Mouse (Mus musculus) intestine, embryonic 14.5 days (tissue): ENCODE measurements around the gene Rac3. TPM values are rescaled to one million over a fixed set of nuclear protein-coding genes. Genes with fewer than 3 reads are reported as not detected.
A peak's percentile ranks its signal among the peaks of the same experiment; 100 is the strongest.
"Not testable (repeated sequence)": the region's sequence is repeated elsewhere in the genome, so short reads cannot be mapped to it uniquely, and the experiment has no call there.

Experiments
- ATAC-seq: fragments of 200-750 bp; cut with Nextera tagmentation; replicated peaks from 2 replicates; pipeline ENCODE4 v1.8.0; 2017; ENCODE audit warnings: low read depth, moderate number of reproducible peaks, moderate TSS enrichment, moderate library complexity; ENCODE audit not compliant: low FRiP score, low TSS enrichment
- DNase-seq: peaks from one replicate; pipeline ENCODE4 v3.0.0-alpha.2; 2018; ENCODE audit warnings: low spot score
- H3K27ac ChIP-seq: fragments of 300-500 bp; sonication (generic); 2 replicates; pipeline ENCODE4 v1.5.1; 2014; ENCODE audit warnings: low read depth, mild to moderate bottlenecking, control low read depth
- H3K27me3 ChIP-seq: fragments of 300-500 bp; sonication (generic); replicated peaks from 2 replicates; pipeline ENCODE4 v1.6.1; 2014; ENCODE audit warnings: low read length, control low read depth; ENCODE audit not compliant: control insufficient read depth, insufficient read depth
- H3K36me3 ChIP-seq: fragments of 300-500 bp; sonication (generic); 2 replicates; pipeline ENCODE4 v1.6.1; 2014; ENCODE audit warnings: low read length, control low read depth; ENCODE audit not compliant: control insufficient read depth, insufficient read depth
- H3K4me1 ChIP-seq: fragments of 300-500 bp; sonication (generic); replicated peaks from 2 replicates; pipeline ENCODE4 v1.6.1; 2014; ENCODE audit warnings: low read length, control low read depth, mixed read lengths; ENCODE audit not compliant: control insufficient read depth, insufficient read depth
- H3K4me2 ChIP-seq: fragments of 300-500 bp; sonication (generic); 2 replicates; pipeline ENCODE4 v1.6.1; 2014; ENCODE audit warnings: low read length
- H3K4me3 ChIP-seq: fragments of 300-500 bp; sonication (generic); 2 replicates; pipeline ENCODE4 v1.5.1; 2014; ENCODE audit warnings: low read depth, low read length, control low read depth, mixed read lengths
- H3K9ac ChIP-seq: fragments of 300-500 bp; sonication (generic); 2 replicates; pipeline ENCODE4 v1.6.1; 2014; ENCODE audit warnings: mild to moderate bottlenecking, low read length
- H3K9me3 ChIP-seq: fragments of 300-500 bp; sonication (generic); 2 replicates; pipeline ENCODE4 v1.6.1; 2016; ENCODE audit warnings: low read length, control low read depth; ENCODE audit not compliant: control insufficient read depth
- WGBS: fragments of 180-500 bp; shearing (Covaris S2); extraction: QIAGEN DNeasy Blood & Tissue Kit; methylation state at CpG from one replicate; pipeline ENCODE4 v1.1.7; 2014; 5-methylcytosine and 5-hydroxymethylcytosine counted together
- polyA plus RNA-seq: library from polyadenylated mRNA; unstranded; fragments of >200 nt; fragmentation: Nextera tagmentation; extraction: Ambion mirVana; gene quantifications from 2 replicates; pipeline ENCODE4 v1.2.1, GENCODE M21; 2014

Rac3 gene
- polyA plus RNA-seq, 1 experiment from 2014 or later, result 10.2 TPM

DNA sequence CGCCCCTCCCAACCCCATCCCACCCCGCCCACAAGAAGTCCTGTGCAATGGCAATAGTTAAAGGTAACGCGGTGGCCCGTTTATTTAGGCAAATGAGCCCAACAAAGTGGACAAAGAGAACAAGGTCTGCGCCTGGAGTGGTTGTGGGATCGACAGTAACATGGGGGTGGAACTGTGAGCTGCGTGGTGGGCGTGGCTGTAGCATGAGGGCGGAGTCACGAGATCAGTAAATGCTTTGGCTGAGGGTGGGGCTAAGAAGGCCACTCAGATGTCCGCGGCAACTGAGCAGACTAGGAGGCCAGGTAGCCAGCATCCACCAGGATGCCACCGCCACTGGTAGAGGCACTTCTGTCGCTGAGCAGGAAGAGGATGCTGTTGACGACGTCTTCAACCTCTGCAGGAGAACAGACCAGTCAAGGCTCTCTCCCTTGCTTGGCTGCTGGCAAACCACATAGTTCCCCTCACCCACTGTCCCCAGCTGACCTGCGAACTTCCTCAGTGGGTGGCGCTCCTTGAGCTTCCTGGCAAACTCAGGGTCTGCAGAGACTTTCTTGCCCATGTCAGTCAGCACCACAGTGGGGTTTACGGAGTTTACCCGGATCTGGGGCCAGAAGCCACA lies 8.3 kb downstream of the Rac3 start:
- not testable (repeated sequence) for H3K27me3 ChIP-seq, H3K9ac ChIP-seq, H3K4me1 ChIP-seq, H3K36me3 ChIP-seq, H3K9me3 ChIP-seq, H3K27ac ChIP-seq, H3K4me3 ChIP-seq, DNase-seq
- 1% methylated on average over 17 of the region's 21 CpGs for WGBS
- H3K4me2 ChIP-seq, result peak overlapping the region; percentile 31
- peak; percentile 29; the same call in 1 of the 2 replicates for ATAC-seq

DNA sequence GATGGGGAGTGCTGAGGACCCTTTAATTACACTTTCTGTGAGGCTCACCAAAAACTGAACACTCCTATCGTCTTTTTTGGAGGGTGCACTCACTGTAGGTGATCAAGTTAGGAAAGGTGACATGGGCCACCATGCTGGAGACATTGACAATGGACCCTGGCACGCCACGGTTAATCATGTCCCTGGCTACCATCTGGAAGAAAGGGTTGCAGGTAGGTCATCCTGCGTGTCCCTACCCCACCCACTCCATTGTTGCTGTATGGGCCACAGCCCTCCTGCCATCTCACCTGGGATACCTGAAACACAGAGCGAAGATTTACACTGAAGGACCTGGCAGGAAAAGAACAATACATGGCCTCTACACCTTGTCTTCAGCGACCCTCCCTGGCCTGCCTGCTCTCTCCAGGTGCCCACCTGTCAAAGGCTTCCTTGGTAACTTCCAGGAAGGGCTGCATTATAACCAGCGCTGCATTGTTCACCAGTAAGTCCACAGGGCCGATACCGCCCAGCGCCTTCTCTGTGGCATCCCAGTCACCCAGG lies 9.1 kb downstream of the Rac3 start:
- no peaks in the 10 kb centered on the region for H3K36me3 ChIP-seq
- peaks cover 6% of the 10 kb centered on the region; the same call in 1 of the 2 replicates for H3K4me1 ChIP-seq
- no peaks in the 10 kb centered on the region for H3K9me3 ChIP-seq
- no peak overlapping the region for H3K4me2 ChIP-seq
- ATAC-seq (no peak), DNase-seq (no peak)
- no peaks in the 10 kb centered on the region for H3K27me3 ChIP-seq
- H3K9ac ChIP-seq, result no peak overlapping the region
- WGBS, result 90% methylated on average over 10 of the region's 10 CpGs
- H3K4me3 ChIP-seq, result no peak overlapping the region
- H3K27ac ChIP-seq, result no peak overlapping the region

DNA sequence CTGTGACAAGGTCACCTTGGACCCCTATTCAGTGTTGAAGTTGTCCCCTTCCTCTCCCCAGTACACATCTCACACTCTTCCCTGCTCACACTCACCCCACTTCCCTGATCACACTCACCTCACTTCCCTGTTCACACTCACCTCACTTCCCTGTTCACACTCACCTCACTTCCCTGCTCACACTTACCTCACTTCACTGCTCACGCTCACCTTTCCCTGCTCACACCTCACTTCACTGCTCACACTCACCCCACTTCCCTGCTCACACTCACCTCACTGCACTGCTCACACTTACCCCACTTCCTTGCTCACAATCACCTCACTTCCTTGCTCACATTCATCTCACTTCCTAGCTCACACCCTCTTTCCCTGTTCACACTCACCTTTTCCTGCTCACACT lies 10.1 kb downstream of the Rac3 start:
- 93% methylated on average over 1 of the region's 1 CpGs for WGBS
- Histone ChIP-seq H3K9me3 (no peaks in the 10 kb centered on the region), H3K9ac (no peak overlapping the region), H3K27me3 (no peaks in the 10 kb centered on the region), H3K4me2 (no peak overlapping the region), H3K36me3 (no peaks in the 10 kb centered on the region), H3K4me1 (peaks cover 5% of the 10 kb centered on the region; the same call in 1 of the 2 replicates), H3K4me3 (no peak overlapping the region), H3K27ac (no peak overlapping the region)
- no peak for DNase-seq
- no peak for ATAC-seq

DNA sequence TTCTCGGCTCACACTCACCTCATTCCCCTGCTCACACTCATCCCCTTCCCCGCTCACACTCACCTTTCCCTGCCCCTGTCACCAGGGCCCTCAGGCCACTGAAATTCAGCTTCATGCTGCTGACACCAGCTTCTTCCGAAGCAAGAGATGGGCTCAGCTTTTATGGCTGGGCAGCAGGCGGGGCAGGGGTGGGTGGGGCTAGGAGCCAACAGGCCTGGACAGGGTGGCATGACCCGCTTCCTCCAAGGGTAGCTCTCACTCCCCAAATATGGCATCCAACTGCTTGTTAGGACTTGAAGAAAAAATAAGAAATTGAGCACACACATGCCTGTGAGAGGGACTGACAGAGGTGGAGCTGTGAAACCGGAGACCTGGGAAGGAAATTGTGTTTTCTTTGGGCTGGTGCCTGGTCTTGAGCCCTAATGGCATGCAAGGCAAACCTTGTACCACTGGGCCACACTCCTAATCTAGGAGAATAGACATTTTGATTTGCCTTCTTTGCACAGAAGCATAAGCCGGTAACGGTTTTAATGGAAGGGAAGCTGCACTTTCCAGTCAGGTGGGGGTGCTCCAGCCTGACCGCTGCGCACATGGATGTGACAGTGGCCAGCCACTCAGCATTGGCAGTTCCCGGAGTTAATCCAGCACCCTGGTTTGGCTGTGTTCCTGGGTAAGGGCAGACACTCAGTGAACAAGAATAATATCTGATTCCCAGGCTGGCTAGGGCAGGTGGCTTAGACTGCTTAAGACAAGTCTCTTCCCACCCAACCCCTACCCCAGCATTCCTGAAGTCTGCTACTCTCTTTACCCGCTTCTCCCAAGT lies 10.8 kb downstream of the Rac3 start, which contains the start of gene Cbr2:
Gene Cbr2, minus strand, starts transcription at position 257 of the 823 bp plus-strand sequence.
- no peak within 1 kb of the TSS for H3K27ac ChIP-seq

DNA sequence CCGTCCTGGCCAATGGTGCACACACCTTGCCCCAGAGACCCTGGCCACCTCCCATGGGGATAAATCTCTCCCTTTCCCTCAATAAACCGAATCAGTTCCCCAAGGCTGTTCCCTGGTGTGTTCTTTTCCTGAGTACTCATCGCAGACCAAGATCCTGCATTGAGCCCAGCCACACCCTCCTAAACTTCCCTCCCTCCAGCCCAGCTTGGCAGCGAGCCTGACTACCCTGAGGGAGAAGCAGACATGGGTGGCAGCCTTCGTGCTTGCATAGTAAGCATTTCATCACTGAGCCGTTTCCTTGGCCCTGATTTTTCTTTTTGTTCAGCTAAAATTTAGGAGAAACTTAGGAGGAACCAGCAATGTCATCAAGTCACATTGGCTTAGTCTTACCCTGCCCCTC lies 12.3 kb downstream of the Rac3 start:
- Histone ChIP-seq H3K4me3 (no peak overlapping the region), H3K27ac (no peak overlapping the region), H3K9me3 (no peaks in the 10 kb centered on the region), H3K36me3 (no peaks in the 10 kb centered on the region), H3K9ac (no peak overlapping the region), H3K4me1 (no peaks in the 10 kb centered on the region), H3K4me2 (no peak overlapping the region), H3K27me3 (no peaks in the 10 kb centered on the region)
- ATAC-seq (no peak), DNase-seq (no peak)
- WGBS, result 54% methylated on average over 6 of the region's 6 CpGs

More for the DNA sequence above, 10.8 kb downstream of the Rac3 start, which contains the start of gene Cbr2:
- no peak for DNase-seq
- Histone ChIP-seq H3K9me3 (no peaks in the 10 kb centered on the region), H3K9ac (no peak within 1 kb of the TSS), H3K4me3 (no peak within 1 kb of the TSS), H3K4me2 (no peak within 1 kb of the TSS), H3K36me3 (no peaks in the 10 kb centered on the region), H3K27me3 (no peaks in the 10 kb centered on the region), H3K4me1 (no peaks in the 10 kb centered on the region)
- 72% methylated on average over 12 of the region's 12 CpGs for WGBS
- ATAC-seq, result no peak

DNA sequence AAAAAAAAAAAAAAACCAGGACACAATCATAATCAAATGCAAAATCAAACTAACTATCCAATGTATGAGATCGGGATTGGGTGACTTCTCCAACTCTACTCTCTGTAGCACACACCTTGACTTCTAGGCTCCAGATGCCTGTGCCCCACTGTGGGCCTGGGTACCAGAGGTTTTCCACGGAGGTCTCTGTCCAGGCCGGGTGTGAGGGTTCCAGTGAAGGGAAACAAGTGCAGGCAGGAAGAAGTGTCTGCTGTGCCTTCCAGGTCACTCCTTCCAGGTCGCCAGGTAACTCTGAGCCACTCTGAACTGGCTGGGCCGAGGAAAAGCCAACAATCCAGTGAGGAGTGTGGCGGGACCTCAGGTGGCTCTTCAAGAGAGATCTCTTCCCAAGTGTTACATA lies 15.2 kb downstream of the Rac3 start:
- no peaks in the 10 kb centered on the region for H3K36me3 ChIP-seq
- no peaks in the 10 kb centered on the region for H3K27me3 ChIP-seq
- no peak overlapping the region for H3K9ac ChIP-seq
- H3K4me1 ChIP-seq, result no peaks in the 10 kb centered on the region
- no peak overlapping the region for H3K4me2 ChIP-seq
- DNase-seq (no peak), ATAC-seq (no peak)
- H3K27ac ChIP-seq, result no peak overlapping the region
- 74% methylated on average over 6 of the region's 6 CpGs for WGBS
- no peak overlapping the region for H3K4me3 ChIP-seq
- H3K9me3 ChIP-seq, result no peaks in the 10 kb centered on the region

DNA sequence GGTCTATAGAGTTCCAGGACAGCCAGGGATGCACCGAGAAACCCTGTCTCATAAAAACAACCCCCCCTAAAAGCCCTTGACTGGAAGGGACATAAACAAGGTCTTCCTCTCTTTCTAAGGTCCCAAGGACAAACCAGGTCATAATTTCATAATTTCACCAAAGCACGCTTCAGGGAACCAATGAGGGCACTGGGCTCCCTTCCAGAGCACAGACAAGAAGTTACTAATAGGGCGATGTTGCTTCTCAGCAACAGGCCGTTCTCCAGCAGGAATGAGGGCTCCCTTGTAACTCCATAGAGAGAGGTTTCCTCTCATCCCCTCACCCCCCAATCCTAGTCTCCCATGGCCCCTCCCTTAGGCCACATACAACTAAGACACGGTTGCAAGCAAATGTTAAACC lies 19.7 kb downstream of the Rac3 start:
- Histone ChIP-seq H3K27me3 (no peaks in the 10 kb centered on the region), H3K4me2 (no peak overlapping the region), H3K9ac (no peak overlapping the region), H3K9me3 (no peaks in the 10 kb centered on the region), H3K27ac (no peak overlapping the region), H3K36me3 (no peaks in the 10 kb centered on the region), H3K4me1 (no peaks in the 10 kb centered on the region), H3K4me3 (no peak overlapping the region)
- no peak for DNase-seq
- 88% methylated on average over 5 of the region's 5 CpGs for WGBS
- ATAC-seq, result no peak

DNA sequence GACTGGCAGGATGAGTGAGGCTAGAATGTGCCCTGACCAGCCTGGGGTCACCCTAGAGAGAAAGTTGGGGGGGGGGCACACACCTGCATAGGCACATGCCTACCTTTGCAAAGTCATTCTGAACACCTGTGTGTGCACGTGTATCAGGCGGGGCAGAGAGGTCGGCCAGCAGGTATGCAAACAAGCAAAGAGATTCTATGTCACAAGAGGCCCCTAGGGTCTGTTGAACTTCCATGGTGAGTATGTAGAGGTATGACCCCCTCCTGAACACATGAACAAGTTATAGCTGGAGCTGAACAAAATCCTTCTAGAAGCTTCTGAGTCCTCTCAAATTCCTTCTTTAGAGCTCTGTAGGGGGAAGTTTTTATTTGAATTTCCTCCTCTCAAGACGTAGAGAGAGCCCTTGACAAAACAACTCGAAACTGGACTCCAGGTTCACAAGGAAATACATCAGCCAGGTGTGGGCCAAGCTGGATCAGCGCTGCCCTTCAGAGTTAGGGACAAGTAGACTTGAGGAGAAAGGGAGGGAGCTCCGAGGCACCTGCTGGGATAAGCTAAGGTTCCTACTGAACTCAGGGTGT lies 22.9 kb downstream of the Rac3 start:
- WGBS, result 73% methylated on average over 7 of the region's 7 CpGs
- no peak for ATAC-seq
- no peak overlapping the region for H3K4me2 ChIP-seq
- H3K27ac ChIP-seq, result no peak overlapping the region
- no peaks in the 10 kb centered on the region for H3K27me3 ChIP-seq
- no peak overlapping the region for H3K9ac ChIP-seq
- H3K4me3 ChIP-seq, result no peak overlapping the region
- H3K36me3 ChIP-seq, result no peaks in the 10 kb centered on the region
- H3K4me1 ChIP-seq, result no peaks in the 10 kb centered on the region
- DNase-seq, result no peak
- H3K9me3 ChIP-seq, result no peaks in the 10 kb centered on the region
